Mouse (Mus musculus) A20 (cell line): ENCODE measurements around the gene Ddx47.
A peak's percentile ranks its signal among the peaks of the same experiment; 100 is the strongest.

Experiments
- DNase-seq: peaks from one replicate; pipeline ENCODE4 v3.0.0-alpha.2; 2011; ENCODE audit warnings: low read depth, low spot score

The Ddx47 gene

GRCm38 (mm10) chr6:135011048-135011733, at the start of gene Ddx47:
TSS of gene Ddx47 (plus strand) at chr6:135011612.
- DNase-seq: peak; percentile 94

- DNase-seq: no peak
Observed at GRCm38 (mm10) chr6:134961858-134962517, 49.4 kb upstream of the Ddx47 start.

GRCm38 (mm10) chr6:134962518-134962893, 48.9 kb upstream of the Ddx47 start:
- DNase-seq: no peak

GRCm38 (mm10) chr6:134963910-134964309, 47.5 kb upstream of the Ddx47 start:
- DNase-seq: no peak

GRCm38 (mm10) chr6:134966681-134967080, 44.7 kb upstream of the Ddx47 start:
- DNase-seq: no peak

GRCm38 (mm10) chr6:134968326-134968725, 43.1 kb upstream of the Ddx47 start:
- DNase-seq: no peak

- DNase-seq: no peak
Observed at GRCm38 (mm10) chr6:134969498-134969897, 41.9 kb upstream of the Ddx47 start.

- DNase-seq: no peak
Observed at GRCm38 (mm10) chr6:134972096-134972495, 39.3 kb upstream of the Ddx47 start.

GRCm38 (mm10) chr6:134976628-134977027, 34.8 kb upstream of the Ddx47 start:
- DNase-seq: no peak

- peak; percentile 80 for DNase-seq
Observed at GRCm38 (mm10) chr6:134981231-134982062, 30.0 kb upstream of the Ddx47 start, which contains the start of gene Apold1. TSS of gene Apold1 (plus strand) at chr6:134981718.

- peak; percentile 87 for DNase-seq
Observed at GRCm38 (mm10) chr6:134983529-134984370, 27.7 kb upstream of the Ddx47 start.

GRCm38 (mm10) chr6:134984748-134985147, 26.7 kb upstream of the Ddx47 start:
- peak; percentile 51 for DNase-seq

GRCm38 (mm10) chr6:134988377-134988776, 23.0 kb upstream of the Ddx47 start:
- no peak for DNase-seq

GRCm38 (mm10) chr6:134990674-134991073, 20.7 kb upstream of the Ddx47 start:
- no peak for DNase-seq

GRCm38 (mm10) chr6:134994031-134994651, 17.3 kb upstream of the Ddx47 start:
- no peak for DNase-seq

- no peak for DNase-seq
Observed at GRCm38 (mm10) chr6:134994985-134995384, 16.4 kb upstream of the Ddx47 start.

GRCm38 (mm10) chr6:134996918-134997317, 14.5 kb upstream of the Ddx47 start:
- peak; percentile 59 for DNase-seq

- no peak for DNase-seq
Observed at GRCm38 (mm10) chr6:134998076-134998475, 13.3 kb upstream of the Ddx47 start.

GRCm38 (mm10) chr6:134998781-134999180, 12.6 kb upstream of the Ddx47 start:
- DNase-seq: no peak

- DNase-seq: no peak
Observed at GRCm38 (mm10) chr6:135000272-135000671, 11.1 kb upstream of the Ddx47 start.

- no peak for DNase-seq
Observed at GRCm38 (mm10) chr6:135001991-135002390, 9.4 kb upstream of the Ddx47 start.
